Mouse (Mus musculus): ENCODE results near the gene Plcg2.

GRCm38 (mm10) chr8:117458440-117458839 is 39.7 kb upstream of the Plcg2 start:
- TF ChIP-seq CTCF (IDR thresholded peaks at IDR 0.05; ENCODE audit: extremely low read depth, insufficient read length, insufficient replicate concordance, low read depth, low read length) (no peak), POLR2A (IDR thresholded peaks at IDR 0.05; ENCODE audit: low read depth, low read length) (no peak)
